Comparison of ENCODE assay signal across 18 mouse cellular contexts in genomic region chr9:95157948-95158347, GRCm38 (mm10).
"Had no signal": no experiment of that assay in that cellular context is flagged by ENCODE, and none has a peak within 500 bp of the region (broad histone marks: within the 10 kb centered on the region; RNA-seq: fewer than 3 reads in every experiment).

No protein-coding gene starts in this region.

- ATAC-seq: midbrain, embryonic 15.5 days had no signal

- H3K27me3 ChIP-seq: midbrain, embryonic 12.5 days; midbrain, embryonic 15.5 days; neural tube, embryonic 13.5 days; neural tube, embryonic 15.5 days had no signal

- H3K4me2 ChIP-seq: lung, embryonic 14.5 days; midbrain, embryonic 12.5 days; midbrain, embryonic 15.5 days; neural tube, embryonic 13.5 days; neural tube, embryonic 15.5 days had no signal

- H3K9ac ChIP-seq: liver, embryonic 14.5 days; lung, embryonic 14.5 days; midbrain, embryonic 12.5 days; midbrain, embryonic 15.5 days; neural tube, embryonic 13.5 days; neural tube, embryonic 15.5 days had no signal

- H3K36me3 ChIP-seq: midbrain, embryonic 10.5 days; midbrain, embryonic 12.5 days; midbrain, embryonic 15.5 days; neural tube, embryonic 13.5 days; neural tube, embryonic 15.5 days had no signal

- H3K4me1 ChIP-seq: midbrain, embryonic 10.5 days; neural tube, embryonic 13.5 days; neural tube, embryonic 15.5 days had no signal

- H3K27ac ChIP-seq: liver, embryonic 14.5 days; midbrain, embryonic 10.5 days; midbrain, embryonic 12.5 days; midbrain, embryonic 15.5 days; neural tube, embryonic 13.5 days; neural tube, embryonic 15.5 days had no signal

- H3K9me3 ChIP-seq: midbrain, embryonic 10.5 days; midbrain, embryonic 12.5 days; midbrain, embryonic 15.5 days; neural tube, embryonic 13.5 days; neural tube, embryonic 15.5 days had no signal

- DNase-seq: lung, adult 18-20 months; lung, embryonic 14.5 days; lung, postnatal 4 days; retina, postnatal 1 day; right cerebral cortex, adult 18-20 months; right cerebral cortex, postnatal 25 days; right cerebral cortex, postnatal 4 days; spleen, adult 18-20 months; thymus, adult 18-20 months; thymus, postnatal 14 days; thymus, postnatal 36 days had no signal

- H3K4me3 ChIP-seq: midbrain, embryonic 10.5 days; midbrain, embryonic 12.5 days; midbrain, embryonic 15.5 days; myocyte; neural tube, embryonic 13.5 days; neural tube, embryonic 15.5 days had no signal
